18 mouse cellular contexts compared by ENCODE assay signal in the genomic region with DNA sequence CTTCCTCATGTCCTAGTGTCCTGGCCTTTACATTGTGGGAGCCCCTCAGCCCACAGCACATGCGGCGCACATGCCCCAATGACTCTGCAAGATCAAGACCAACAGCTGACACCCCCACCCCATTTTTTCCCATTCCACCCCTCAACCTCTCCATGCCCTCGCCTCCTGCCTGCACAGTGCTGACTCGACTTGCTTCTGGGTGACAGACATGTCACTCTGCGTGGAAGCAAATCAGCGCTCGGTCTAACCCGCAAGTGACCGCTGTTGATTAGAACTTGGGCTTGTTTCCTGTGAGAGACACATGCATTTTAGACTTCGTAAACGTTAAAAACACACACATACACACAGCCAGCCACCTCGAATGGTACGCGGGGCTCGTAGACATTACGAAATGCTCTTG. TPM values are rescaled to one million over a fixed set of nuclear protein-coding genes. Genes with fewer than 3 reads are reported as not detected.
DNase-seq lines count a peak whose midpoint lies in the region; ATAC-seq and TF ChIP-seq lines count a peak whose summit lies in the region.
"Had no signal": no experiment of that assay in that cellular context is flagged by ENCODE, and none has a peak within 500 bp of the region (broad histone marks: within the 10 kb centered on the region; RNA-seq: fewer than 3 reads in every experiment).

No protein-coding gene starts in this region.

- TF ChIP-seq CTCF in olfactory bulb, adult 2 months (IDR thresholded peaks at IDR 0.05; ENCODE audit: insufficient read depth, low read depth, low read length): no peak

- peaks cover 21% of the 10 kb centered on the region for H3K27me3 ChIP-seq in midbrain, embryonic 12.5 days

- peak overlapping the region; percentile 66 for H3K4me2 ChIP-seq in midbrain, embryonic 12.5 days (replicated peaks)
- H3K4me2 ChIP-seq: embryonic facial prominence, embryonic 15.5 days; intestine, embryonic 15.5 days; kidney, embryonic 15.5 days; liver, embryonic 12.5 days had no signal

- peaks cover 26% of the 10 kb centered on the region for H3K4me1 ChIP-seq in midbrain, embryonic 12.5 days
- H3K4me1 ChIP-seq in olfactory bulb, adult 2 months (ENCODE audit: control insufficient read depth, insufficient read depth, low read length): peaks cover 31% of the 10 kb centered on the region
- H3K4me1 ChIP-seq: liver, embryonic 12.5 days had no signal

- H3K36me3 ChIP-seq in midbrain, embryonic 12.5 days: no peaks in the 10 kb centered on the region
- H3K36me3 ChIP-seq: embryonic facial prominence, embryonic 15.5 days; intestine, embryonic 15.5 days; kidney, embryonic 15.5 days; liver, embryonic 12.5 days had no signal

- 87% methylated on average over 16 of the region's 16 CpGs for WGBS in midbrain, embryonic 12.5 days
- WGBS in olfactory bulb, adult 2 months: 41% methylated on average over 16 of the region's 16 CpGs

- DNase-seq in cerebellum, postnatal 25 days: peak; percentile 53 to 57
- no peak for DNase-seq in cerebellum, adult 11-12 months
- peak; percentile 20 for DNase-seq in retina, postnatal 1 day
- no peak for DNase-seq in retina, embryonic 14.5 days (ENCODE audit: low spot score)
- DNase-seq in urinary bladder, postnatal 14 days (ENCODE audit: low spot score): no peak
- DNase-seq: gastrocnemius, postnatal 25 days; heart, postnatal 10 days; right cerebral cortex, adult 18-20 months; spleen, adult 18-20 months had no signal

- H3K4me3 ChIP-seq in midbrain, embryonic 12.5 days: peak overlapping the region; percentile 52
- H3K4me3 ChIP-seq in olfactory bulb, adult 2 months (ENCODE audit: insufficient read depth, low read depth, low read length): peak overlapping the region; percentile 57
- H3K4me3 ChIP-seq: embryonic facial prominence, embryonic 15.5 days; intestine, embryonic 15.5 days; kidney, embryonic 15.5 days; liver, embryonic 12.5 days; megakaryocyte, embryonic 14.5 days had no signal

- no peaks in the 10 kb centered on the region for H3K9me3 ChIP-seq in midbrain, embryonic 12.5 days
- H3K9me3 ChIP-seq: embryonic facial prominence, embryonic 15.5 days; intestine, embryonic 15.5 days; kidney, embryonic 15.5 days; liver, embryonic 12.5 days; megakaryocyte, embryonic 14.5 days had no signal

- ATAC-seq in midbrain, embryonic 12.5 days (ENCODE audit: low FRiP score, low read depth): no peak
- ATAC-seq in activated CD4-positive, CD25-positive, alpha-beta regulatory T cell, adult 4 months: no peak
- ATAC-seq: intestine, embryonic 15.5 days; liver, embryonic 12.5 days had no signal

- peak overlapping the region; percentile 42; the same call in 1 of the 2 replicates for H3K27ac ChIP-seq in midbrain, embryonic 12.5 days (replicated peaks)
- no peak overlapping the region for H3K27ac ChIP-seq in olfactory bulb, adult 2 months (ENCODE audit: insufficient read depth, low read depth, low read length)
- H3K27ac ChIP-seq: embryonic facial prominence, embryonic 15.5 days; intestine, embryonic 15.5 days; kidney, embryonic 15.5 days; liver, embryonic 12.5 days had no signal

- no peak overlapping the region for H3K9ac ChIP-seq in midbrain, embryonic 12.5 days (replicated peaks)
- H3K9ac ChIP-seq: embryonic facial prominence, embryonic 15.5 days; intestine, embryonic 15.5 days; kidney, embryonic 15.5 days; liver, embryonic 12.5 days had no signal

- TF ChIP-seq POLR2A in olfactory bulb, adult 2 months (IDR thresholded peaks at IDR 0.05; ENCODE audit: insufficient read depth, low read depth, low read length): no peak

RNA-seq across cellular contexts. Expression of a gene that starts 2.1 kb away (rescaled TPM):
- polyA plus RNA-seq in midbrain, embryonic 12.5 days (2016; fragmentation: Nextera tagmentation; extraction: Ambion mirVana): 3.1 and 3.4 TPM in 2 replicates
- not detected in 2 replicates for polyA plus RNA-seq in olfactory bulb, adult 2 months (2012; ENCODE audit: insufficient read depth, insufficient read length, low replicate concordance, missing spikeins)
- under 1 TPM in 1 of 2 experiments, not detected in 1; 0.09 TPM for polyA plus RNA-seq in activated CD4-positive, CD25-positive, alpha-beta regulatory T cell, adult 4 months (2017; shearing (Covaris generic))
- polyA plus RNA-seq: liver, embryonic 12.5 days; lung, embryonic 16.5 days had no signal

RNA-seq across cellular contexts. Expression of a gene that starts 56.2 kb away (rescaled TPM):
- polyA plus RNA-seq in midbrain, embryonic 12.5 days (2016; fragmentation: Nextera tagmentation; extraction: Ambion mirVana): 114 and 120 TPM in 2 replicates
- polyA plus RNA-seq in olfactory bulb, adult 2 months (2012; ENCODE audit: insufficient read depth, insufficient read length, low replicate concordance, missing spikeins): not detected in 2 replicates
- polyA plus RNA-seq in activated CD4-positive, CD25-positive, alpha-beta regulatory T cell, adult 4 months (2017; shearing (Covaris generic)): 10 to 100 TPM; 58.3 to 71.2 TPM

Comparison
In these comparisons a context has a peak if more than half of its experiments do, and no peak if none do; other contexts are left out.
1. DNase-seq: peak in cerebellum, postnatal 25 days (2 of 2) and retina, postnatal 1 day (single experiment); none in cerebellum, adult 11-12 months (single experiment), retina, embryonic 14.5 days (single experiment) and urinary bladder, postnatal 14 days (single experiment).
2. RNA of a gene that starts 56.2 kb away (polyA plus RNA-seq): 114 to 120 TPM in midbrain, embryonic 12.5 days and 58.3 to 71.2 TPM in activated CD4-positive, CD25-positive, alpha-beta regulatory T cell, adult 4 months; not detected in olfactory bulb, adult 2 months; every median in the first group is over 10 times any median in the second.